Mouse (Mus musculus) B cell, adult (primary cell): Measurements from ENCODE around the gene Hist2h2ac. TPM values are rescaled to one million over a fixed set of nuclear protein-coding genes. Genes with fewer than 3 reads are reported as not detected.

ENCODE experiments used
- total RNA-seq: library from RNA; stranded (reverse); gene quantifications from 4 replicates; pipeline ENCODE4 v1.2.4, GENCODE M21; 2023; ENCODE audit not compliant: inconsistent age

Gene Hist2h2ac
- total RNA-seq, 1 experiment from 2014 or later = 110 TPM

Other genes with a start within 250 kb of the Hist2h2ac start
- 203 to 253 TPM (median 234 TPM) in 4 replicates for gene Plekho1, start 224.9 kb downstream of the Hist2h2ac start, total RNA-seq
- 16.8 to 29.1 TPM (median 20.3 TPM) in 4 replicates for gene Vps45, start 162.4 kb downstream of the Hist2h2ac start, total RNA-seq
- 53.7 to 61.3 TPM (median 54.9 TPM) in 4 replicates for gene Otud7b, start 116.4 kb downstream of the Hist2h2ac start, total RNA-seq
- gene Mtmr11, start 58.9 kb downstream of the Hist2h2ac start, total RNA-seq = 1.9 to 3.4 TPM (median 2.4 TPM) in 4 replicates
- gene Sf3b4, start 48.5 kb downstream of the Hist2h2ac start, total RNA-seq = 86.6 to 96.9 TPM (median 89.8 TPM) in 4 replicates
- gene Sv2a, start 39.7 kb downstream of the Hist2h2ac start, total RNA-seq = 2.2 to 4.4 TPM (median 2.7 TPM) in 4 replicates
- 8.4 to 10.2 TPM (median 9.0 TPM) in 4 replicates for gene Bola1, start 1.2 kb downstream of the Hist2h2ac start, total RNA-seq
- gene Hist2h2ab, start 1.0 kb downstream of the Hist2h2ac start, total RNA-seq = 5.1 to 10.3 TPM (median 7.2 TPM) in 4 replicates
- gene Hist2h2be, start 239 bp upstream of the Hist2h2ac start, total RNA-seq = 4.9 to 5.8 TPM (median 5.0 TPM) in 4 replicates
- gene Hist2h3c2, start 18.2 kb upstream of the Hist2h2ac start, total RNA-seq = 1.6 to 5.2 TPM (median 3.2 TPM) in 4 replicates
- 684 to 746 TPM (median 716 TPM) in 4 replicates for gene Hist2h2aa2, start 19.4 kb upstream of the Hist2h2ac start, total RNA-seq
- gene Hist2h2aa1, start 24.6 kb upstream of the Hist2h2ac start, total RNA-seq = 4.9 to 9.3 TPM (median 6.8 TPM) in 3 of 4 replicates, not detected in the other
- not detected in 4 replicates for gene Hist2h3c1, start 25.8 kb upstream of the Hist2h2ac start, total RNA-seq
- gene Hist2h4, start 42.4 kb upstream of the Hist2h2ac start, total RNA-seq = 52.3 to 62.2 TPM (median 53.7 TPM) in 4 replicates
- 151 to 194 TPM (median 183 TPM) in 4 replicates for gene Hist2h3b, start 47.8 kb upstream of the Hist2h2ac start, total RNA-seq
- gene Hist2h2bb, start 48.9 kb upstream of the Hist2h2ac start, total RNA-seq = 179 to 204 TPM (median 198 TPM) in 4 replicates
- 0.19 to 0.60 TPM (median 0.52 TPM) in 4 replicates for gene Fcgr1, start 73.1 kb upstream of the Hist2h2ac start, total RNA-seq
- gene BC107364, start 231.4 kb upstream of the Hist2h2ac start, total RNA-seq = not detected in 4 replicates